21 mouse cellular contexts compared by ENCODE assay signal in the genomic region with DNA sequence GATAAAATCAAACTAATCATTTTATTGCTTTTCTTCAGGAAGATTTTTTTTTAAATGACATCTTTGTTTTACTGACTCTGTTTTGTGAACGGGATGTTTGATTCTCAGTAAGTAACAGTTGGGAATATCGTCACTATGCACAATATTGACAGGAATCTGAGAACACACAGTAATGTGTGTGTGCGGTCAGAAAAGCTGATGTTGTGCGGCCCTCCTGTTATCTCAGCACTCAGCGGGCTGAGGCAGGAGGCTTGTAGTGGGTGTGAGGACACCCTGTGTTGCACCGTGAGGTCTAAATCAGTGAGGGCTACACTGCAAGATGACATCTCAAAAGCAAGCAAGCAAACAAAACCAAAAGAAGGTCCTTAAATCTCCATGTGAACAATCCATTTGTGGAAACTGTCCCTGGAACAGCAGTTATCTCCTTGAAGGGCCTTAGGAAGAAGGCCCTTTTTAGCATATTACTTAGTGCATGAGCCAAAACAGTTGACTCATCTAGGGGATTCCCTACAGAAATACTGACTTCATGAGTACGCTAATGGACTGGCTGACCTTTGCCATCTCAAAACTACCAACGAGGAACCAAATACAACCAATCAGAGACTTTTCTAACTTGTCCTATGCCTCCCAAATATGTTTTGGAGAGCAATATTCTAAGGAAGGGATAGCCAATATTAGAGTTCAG.
DNase-seq lines count a peak whose midpoint lies in the region; ATAC-seq and TF ChIP-seq lines count a peak whose summit lies in the region.
"Had no signal": no experiment of that assay in that cellular context is flagged by ENCODE, and none has a peak within 500 bp of the region (broad histone marks: within the 10 kb centered on the region; RNA-seq: fewer than 3 reads in every experiment).

No protein-coding gene starts in this region.

- H3K9ac ChIP-seq in midbrain, embryonic 11.5 days (ENCODE audit: low read length), result no peak overlapping the region
- no peak overlapping the region for H3K9ac ChIP-seq in midbrain, postnatal 0 days (replicated peaks; ENCODE audit: low read length, poor library complexity, severe bottlenecking)
- H3K9ac ChIP-seq in CH12.LX (ENCODE audit: insufficient read depth, low read depth), result peak overlapping the region; percentile 54; the same call in 1 of the 2 replicates
- H3K9ac ChIP-seq in kidney, embryonic 14.5 days (ENCODE audit: low read depth, low read length), result no peak overlapping the region
- H3K9ac ChIP-seq: forebrain, embryonic 13.5 days; heart, embryonic 15.5 days; hindbrain, embryonic 14.5 days had no signal

- H3K79me2 ChIP-seq in CH12.LX (replicated peaks; ENCODE audit: control insufficient read depth, extremely low read depth, insufficient read depth, poor library complexity, severe bottlenecking), result no peaks in the 10 kb centered on the region

- TF ChIP-seq CTCF in midbrain, postnatal 0 days (IDR thresholded peaks at IDR 0.05), result no peak
- no peak for TF ChIP-seq CTCF in CH12.LX (conservative IDR thresholded peaks at IDR 0.05 in 1 of 2, IDR thresholded peaks at IDR 0.05 in 1 of 2; ENCODE audit: low read depth in 2 of 2, low read length in 2 of 2)

- intact Hi-C loops in left cerebral cortex, postnatal 14 days (cut with DNase I), result no loop called here

- H3K27me3 ChIP-seq in midbrain, embryonic 11.5 days (ENCODE audit: control insufficient read depth, insufficient read depth, low read length), result no peaks in the 10 kb centered on the region
- H3K27me3 ChIP-seq in midbrain, postnatal 0 days (ENCODE audit: insufficient read depth, low read length), result no peaks in the 10 kb centered on the region
- H3K27me3 ChIP-seq in CH12.LX (replicated peaks), result no peaks in the 10 kb centered on the region
- H3K27me3 ChIP-seq in kidney, embryonic 14.5 days (ENCODE audit: control insufficient read depth, insufficient read depth, low read length), result no peaks in the 10 kb centered on the region
- H3K27me3 ChIP-seq: forebrain, embryonic 13.5 days; heart, embryonic 15.5 days had no signal

- in situ Hi-C loops in CH12.LX (cut with MboI; ENCODE audit: low pct_ligation_motif_present, low pct_unique_long_range_greater_than_20kb, low sequenced_read_pairs), result loop anchor here (5.0 kb wide), 1 partner anchor 73 kb away; no protein-coding TSS in a partner anchor

- TF ChIP-seq RAD21 in CH12.LX (IDR thresholded peaks at IDR 0.05; ENCODE audit: low read depth, low read length), result no peak

- TF ChIP-seq EP300 in CH12.LX (IDR thresholded peaks at IDR 0.05; ENCODE audit: low read length), result peak; percentile 70; the same call in 1 of the 2 replicates

- peak; percentile 50; the same call in 1 of the 2 replicates for TF ChIP-seq POLR2A in CH12.LX (IDR thresholded peaks at IDR 0.05; ENCODE audit: low read depth, low read length)

- no peak for ATAC-seq in midbrain, embryonic 11.5 days (ENCODE audit: low FRiP score)
- ATAC-seq in midbrain, postnatal 0 days (ENCODE audit: low FRiP score), result no peak
- no peak for ATAC-seq in kidney, embryonic 14.5 days (ENCODE audit: low FRiP score, low TSS enrichment)
- ATAC-seq: forebrain, embryonic 13.5 days had no signal

- no peak overlapping the region for H3K27ac ChIP-seq in midbrain, embryonic 11.5 days (ENCODE audit: low read depth, low read length)
- no peak overlapping the region for H3K27ac ChIP-seq in midbrain, postnatal 0 days (ENCODE audit: low read depth, low read length)
- H3K27ac ChIP-seq in CH12.LX (ENCODE audit: insufficient read depth, low read depth), result peak overlapping the region; percentile 95
- no peak overlapping the region for H3K27ac ChIP-seq in kidney, embryonic 14.5 days (ENCODE audit: low read depth, low read length)
- H3K27ac ChIP-seq: embryonic facial prominence, embryonic 10.5 days; forebrain, embryonic 13.5 days; heart, adult 2 months; heart, embryonic 15.5 days; hindbrain, embryonic 10.5 days; hindbrain, embryonic 14.5 days had no signal

- no peak overlapping the region for H3K4me2 ChIP-seq in midbrain, embryonic 11.5 days
- no peak overlapping the region for H3K4me2 ChIP-seq in midbrain, postnatal 0 days (ENCODE audit: low read depth, low read length, poor library complexity, severe bottlenecking)
- H3K4me2 ChIP-seq in CH12.LX (ENCODE audit: insufficient read depth, low read depth, poor library complexity, severe bottlenecking), result peak overlapping the region; percentile 74
- no peak overlapping the region for H3K4me2 ChIP-seq in kidney, embryonic 14.5 days (replicated peaks; ENCODE audit: low read depth, low read length)
- H3K4me2 ChIP-seq: forebrain, embryonic 13.5 days; heart, embryonic 11.5 days; heart, embryonic 15.5 days; hindbrain, embryonic 14.5 days had no signal

- WGBS in midbrain, embryonic 11.5 days, result 92% methylated on average over 8 of the region's 8 CpGs
- 97% methylated on average over 8 of the region's 8 CpGs for WGBS in midbrain, postnatal 0 days
- 90% methylated on average over 8 of the region's 8 CpGs for WGBS in kidney, embryonic 14.5 days

- H3K4me3 ChIP-seq in midbrain, embryonic 11.5 days (ENCODE audit: low read depth, low read length), result no peak overlapping the region
- H3K4me3 ChIP-seq in midbrain, postnatal 0 days (ENCODE audit: low read depth, low read length), result no peak overlapping the region
- H3K4me3 ChIP-seq in CH12.LX (replicated peaks in 1 of 3; ENCODE audit: low read depth in 2 of 3, low read length in 2 of 3, poor library complexity in 1 of 3), result no peak overlapping the region
- H3K4me3 ChIP-seq in kidney, embryonic 14.5 days (ENCODE audit: low read length), result no peak overlapping the region
- H3K4me3 ChIP-seq: embryonic facial prominence, embryonic 10.5 days; forebrain, embryonic 13.5 days; heart, adult 2 months; heart, embryonic 15.5 days; hindbrain, embryonic 10.5 days had no signal

- H3K9me3 ChIP-seq in midbrain, embryonic 11.5 days (ENCODE audit: control insufficient read depth, low read length), result no peaks in the 10 kb centered on the region
- H3K9me3 ChIP-seq in midbrain, postnatal 0 days (ENCODE audit: low read length), result no peaks in the 10 kb centered on the region
- H3K9me3 ChIP-seq in CH12.LX (replicated peaks; ENCODE audit: low read length), result peaks cover 2% of the 10 kb centered on the region
- no peaks in the 10 kb centered on the region for H3K9me3 ChIP-seq in kidney, embryonic 14.5 days (ENCODE audit: control insufficient read depth, low read length)
- H3K9me3 ChIP-seq: embryonic facial prominence, embryonic 10.5 days; forebrain, embryonic 13.5 days; heart, embryonic 15.5 days; hindbrain, embryonic 10.5 days had no signal

- DNase-seq in midbrain, embryonic 11.5 days (ENCODE audit: low spot score, missing footprints), result peak; percentile 59
- DNase-seq in midbrain, postnatal 0 days (ENCODE audit: low spot score), result no peak
- peak; percentile 79 for DNase-seq in CH12.LX (ENCODE audit: extremely low read depth)
- DNase-seq in induced T-regulatory cell, adult 2 months (ENCODE audit: low read depth), result peak; percentile 48
- no peak for DNase-seq in left cerebral cortex, postnatal 14 days (ENCODE audit: low spot score in 2 of 2)
- no peak for DNase-seq in embryo, embryonic 10.5 days (ENCODE audit: low spot score)
- DNase-seq: adrenal gland, postnatal 25 days; B cell, adult 2 months; cerebellum, adult 18-20 months; cerebellum, adult 9-11 months; cerebellum, postnatal 36 days; gastrocnemius, postnatal 10 days; heart, adult 2 months; kidney, adult 18-20 months had no signal

- H3K36me3 ChIP-seq in midbrain, embryonic 11.5 days (ENCODE audit: control insufficient read depth, insufficient read depth, low read length), result no peaks in the 10 kb centered on the region
- H3K36me3 ChIP-seq in midbrain, postnatal 0 days (ENCODE audit: insufficient read depth, low read length), result no peaks in the 10 kb centered on the region
- H3K36me3 ChIP-seq in CH12.LX (replicated peaks in 1 of 2; ENCODE audit: control insufficient read depth in 1 of 2, insufficient read depth in 1 of 2, low read length in 1 of 2), result no peaks in the 10 kb centered on the region
- H3K36me3 ChIP-seq in kidney, embryonic 14.5 days (ENCODE audit: control insufficient read depth, insufficient read depth, low read length), result no peaks in the 10 kb centered on the region
- H3K36me3 ChIP-seq: embryonic facial prominence, embryonic 10.5 days; heart, embryonic 15.5 days; hindbrain, embryonic 10.5 days had no signal

- no peaks in the 10 kb centered on the region for H3K4me1 ChIP-seq in midbrain, embryonic 11.5 days (ENCODE audit: control insufficient read depth, insufficient read depth, low read length)
- H3K4me1 ChIP-seq in midbrain, postnatal 0 days (ENCODE audit: insufficient read depth, low read length), result no peaks in the 10 kb centered on the region
- H3K4me1 ChIP-seq in CH12.LX (ENCODE audit: control insufficient read depth in 1 of 2, insufficient read depth in 2 of 2), result peaks cover 27 to 63% of the 10 kb centered on the region in 2 experiments
- no peaks in the 10 kb centered on the region for H3K4me1 ChIP-seq in kidney, embryonic 14.5 days (ENCODE audit: control insufficient read depth, insufficient read depth, low read length)
- H3K4me1 ChIP-seq: heart, embryonic 15.5 days had no signal

- dilution Hi-C loops in CH12.LX (cut with MboI; ENCODE audit: extremely low pct_ligation_motif_present, extremely low pct_unique_long_range_greater_than_20kb, low sequenced_read_pairs), result no loop called here

TF ChIP-seq in CH12.LX, 34 proteins besides CTCF, POLR2A, EP300 and RAD21:
- TF ChIP-seq JUN (IDR thresholded peaks at IDR 0.05; ENCODE audit: insufficient read depth, low read depth, low read length) (peak; percentile 83), ETS1 (conservative IDR thresholded peaks at IDR 0.05; ENCODE audit: low read depth, low read length) (peak; percentile 91), RCOR1 (conservative IDR thresholded peaks at IDR 0.05; ENCODE audit: low read depth, low read length) (no peak), BHLHE40 (IDR thresholded peaks at IDR 0.05; ENCODE audit: low read depth, low read length) (peak; percentile 35; the same call in 1 of the 2 replicates), NELFE (IDR thresholded peaks at IDR 0.05; ENCODE audit: low read depth, low read length) (no peak; the same call in 1 of the 2 replicates), MAFK (IDR thresholded peaks at IDR 0.05; ENCODE audit: insufficient replicate concordance, low read length) (peak; percentile 60; the same call in 1 of the 2 replicates), USF2 (conservative IDR thresholded peaks at IDR 0.05; ENCODE audit: low read depth, low read length) (no peak), JUND (conservative IDR thresholded peaks at IDR 0.05; ENCODE audit: low read depth, low read length) (peak; percentile 56), ZMIZ1 (IDR thresholded peaks at IDR 0.05; ENCODE audit: low read depth, low read length) (peak; percentile 96), TBP (conservative IDR thresholded peaks at IDR 0.05; ENCODE audit: low read depth, low read length) (peak; percentile 95), IRF4 (IDR thresholded peaks at IDR 0.05; ENCODE audit: low read depth, low read length) (peak; percentile 46; the same call in 1 of the 2 replicates), POLR2AphosphoS2 (IDR thresholded peaks at IDR 0.05; ENCODE audit: low read depth, low read length) (peak; percentile 66; the same call in 1 of the 2 replicates), MEF2A (IDR thresholded peaks at IDR 0.05; ENCODE audit: borderline replicate concordance, low read depth, low read length) (peak; percentile 88)

Comparison
In these comparisons a context has a peak if more than half of its experiments do, and no peak if none do; other contexts are left out.
1. DNase-seq: peak in midbrain, embryonic 11.5 days (single experiment), CH12.LX (single experiment) and induced T-regulatory cell, adult 2 months (single experiment); none in midbrain, postnatal 0 days (single experiment), left cerebral cortex, postnatal 14 days (0 of 2) and embryo, embryonic 10.5 days (single experiment).